Mouse (Mus musculus) lung, postnatal 0 days (tissue): ENCODE measurements around the gene Olfr1148.

Experiments used
- CTCF ChIP-seq: IDR thresholded peaks from 2 replicates; pipeline ENCODE4 v1.5.1; 2016; ENCODE audit warnings: antibody characterized with exemption, mild to moderate bottlenecking
- EP300 ChIP-seq: IDR thresholded peaks from 2 replicates; pipeline ENCODE4 v1.6.1; 2016; ENCODE audit warnings: antibody characterized with exemption, mild to moderate bottlenecking, control low read depth

GRCm38 (mm10) chr2:87866192-87866591 is 35.9 kb downstream of the Olfr1148 start, which contains the start of gene Olfr1152:
- TF ChIP-seq CTCF (no peak), EP300 (no peak)
